Mouse (Mus musculus) hematopoietic stem cell, adult 5-6 weeks (primary cell): Measurements from ENCODE around the gene Folr1. TPM values are rescaled to one million over a fixed set of nuclear protein-coding genes. Genes with fewer than 3 reads are reported as not detected.
A peak's percentile ranks its signal among the peaks of the same experiment; 100 is the strongest.

Experiments used
- ATAC-seq, 2 experiments: fragments of 125-278 bp in 1 of 2; replicated peaks in 1 of 2; 2 replicates each; pipeline ENCODE4 v1.8.0; 2016 to 2017; ENCODE audit warnings: inconsistent platforms in 2 of 2, mild to moderate bottlenecking in 2 of 2, moderate number of reproducible peaks in 2 of 2, low read depth in 1 of 2, moderate TSS enrichment in 1 of 2; ENCODE audit not compliant: low FRiP score in 2 of 2, poor library complexity in 2 of 2, severe bottlenecking in 2 of 2, insufficient read depth in 1 of 2, low TSS enrichment in 1 of 2
- total RNA-seq: library from RNA; stranded (forward); fragments of 172-1452, 232-1000 nt; gene quantifications from 2 replicates; pipeline ENCODE4 v1.2.3, GENCODE M21; 2017

The Folr1 gene
- total RNA-seq, result not detected in 2 replicates

DNA sequence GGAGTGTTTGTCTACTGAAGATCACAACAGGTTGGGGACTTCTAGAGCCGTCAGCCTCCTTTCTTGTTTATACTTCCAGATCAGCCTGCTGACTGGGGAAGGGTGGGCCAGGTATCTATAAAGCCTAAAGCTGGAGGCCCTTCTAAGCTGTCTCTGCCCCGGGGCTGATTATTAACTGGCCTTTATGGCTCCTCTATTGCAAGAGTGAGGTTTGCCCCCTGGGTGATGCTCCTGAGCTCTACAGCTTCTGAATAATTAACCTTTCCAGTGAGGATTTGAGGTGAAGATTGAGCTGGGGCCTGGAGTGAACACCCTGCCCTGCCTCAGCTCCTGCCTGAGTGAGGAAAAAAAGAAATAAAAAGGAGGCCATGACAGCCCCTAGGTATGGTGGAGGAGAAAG is at the start of gene Folr1:
Folr1 (minus strand) TSS at position 160 of the 400 bp plus-strand sequence.
- ATAC-seq, result no peak

DNA sequence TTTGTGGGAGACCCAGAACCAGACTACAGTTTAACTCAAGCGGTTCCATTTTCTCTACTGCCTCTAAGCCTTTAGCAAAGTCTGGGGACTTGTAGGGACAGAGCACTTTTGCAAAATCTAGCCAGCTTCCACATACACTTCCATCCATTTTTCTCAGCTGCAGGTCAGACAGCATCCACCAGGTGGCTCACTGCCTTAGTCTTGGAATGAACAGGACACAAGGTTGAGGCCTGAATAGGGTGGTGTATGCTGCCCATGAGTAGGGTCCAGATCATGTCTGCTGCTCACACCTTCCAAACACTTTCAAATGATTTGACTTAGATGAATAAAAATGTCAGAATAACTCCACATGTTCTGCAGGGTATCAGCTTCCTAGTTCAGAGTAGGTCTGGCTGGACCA is 47.5 kb upstream of the Folr1 start:
- peak; percentile 75 to 82 for ATAC-seq

DNA sequence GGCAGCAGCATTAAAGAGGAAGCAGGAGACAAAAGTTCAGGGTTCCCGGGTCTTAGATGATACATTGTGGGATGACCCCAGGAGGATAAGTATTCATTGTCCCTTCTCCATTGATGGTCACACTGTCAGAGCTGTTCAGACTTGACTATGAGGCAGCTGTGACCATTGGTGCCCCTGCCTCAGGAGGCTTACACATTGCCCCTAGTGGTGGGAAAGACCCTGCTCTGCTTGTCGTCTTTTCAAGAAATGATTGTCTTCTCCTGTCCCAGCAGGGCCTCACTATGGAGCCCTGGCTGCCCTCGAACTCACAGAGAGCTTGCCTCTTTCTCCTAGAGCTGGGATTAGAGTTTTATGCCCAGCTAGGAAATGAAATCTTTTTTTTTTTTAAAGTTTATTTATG is 41.4 kb upstream of the Folr1 start:
- no peak for ATAC-seq

DNA sequence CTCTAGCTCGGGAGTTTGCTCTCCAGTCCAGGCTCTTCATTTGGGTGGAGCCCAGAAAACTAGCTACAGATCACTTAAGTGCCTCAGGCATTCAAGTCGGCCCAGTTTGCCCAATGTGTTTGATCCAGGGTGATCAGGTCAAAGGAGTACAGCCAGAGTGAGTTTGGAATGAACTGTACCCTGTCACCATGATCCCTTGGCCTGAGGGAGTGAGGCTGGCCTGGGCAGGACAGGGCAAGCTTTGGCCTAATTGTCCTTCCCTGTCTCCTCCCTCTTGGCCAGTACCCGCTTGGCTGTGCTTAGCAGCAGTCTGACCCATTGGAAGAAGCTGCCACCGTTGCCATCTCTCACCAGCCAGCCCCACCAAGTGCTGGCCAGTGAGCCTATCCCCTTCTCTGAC is 39.5 kb upstream of the Folr1 start:
- no peak for ATAC-seq

DNA sequence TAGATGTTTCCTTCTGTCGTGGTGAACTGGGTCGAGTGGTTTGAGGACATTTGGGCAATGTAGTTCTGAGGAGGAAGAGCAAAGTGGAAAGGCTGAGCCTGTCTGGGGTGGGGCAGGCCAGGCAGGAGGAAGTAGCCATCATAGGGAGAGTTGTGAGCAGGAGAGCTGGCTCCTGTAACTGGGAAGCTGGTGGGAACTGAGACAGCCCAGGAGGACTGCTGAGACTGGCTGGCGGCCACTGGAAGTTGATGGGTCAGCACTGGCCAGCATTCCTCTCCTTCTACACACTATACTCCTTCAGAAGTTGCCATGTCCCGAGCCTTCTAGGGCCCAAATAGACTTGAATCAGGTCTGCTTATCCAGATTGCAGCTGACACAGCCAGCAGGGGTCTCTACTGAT is 37.8 kb upstream of the Folr1 start:
- ATAC-seq, result no peak

DNA sequence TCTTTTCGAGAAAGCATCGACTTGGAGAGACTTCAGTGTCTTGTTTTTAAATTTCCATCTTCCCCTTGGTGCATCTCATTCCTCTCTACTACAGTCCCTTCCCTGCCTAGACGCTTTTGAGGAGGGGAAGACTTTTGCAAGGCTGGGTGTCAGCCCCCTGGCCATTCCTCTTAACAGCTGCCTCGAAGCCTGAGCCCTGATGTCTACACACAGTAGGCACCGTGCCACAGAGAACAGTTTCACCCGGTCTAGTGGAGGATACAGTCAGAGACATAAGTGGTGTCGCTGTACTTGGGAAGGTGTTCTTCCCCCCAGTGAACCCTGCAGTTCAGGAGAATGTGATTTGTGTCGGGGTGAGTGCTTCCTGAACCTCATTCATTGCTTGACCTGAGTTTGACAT is 36.1 kb upstream of the Folr1 start:
- ATAC-seq, result no peak

DNA sequence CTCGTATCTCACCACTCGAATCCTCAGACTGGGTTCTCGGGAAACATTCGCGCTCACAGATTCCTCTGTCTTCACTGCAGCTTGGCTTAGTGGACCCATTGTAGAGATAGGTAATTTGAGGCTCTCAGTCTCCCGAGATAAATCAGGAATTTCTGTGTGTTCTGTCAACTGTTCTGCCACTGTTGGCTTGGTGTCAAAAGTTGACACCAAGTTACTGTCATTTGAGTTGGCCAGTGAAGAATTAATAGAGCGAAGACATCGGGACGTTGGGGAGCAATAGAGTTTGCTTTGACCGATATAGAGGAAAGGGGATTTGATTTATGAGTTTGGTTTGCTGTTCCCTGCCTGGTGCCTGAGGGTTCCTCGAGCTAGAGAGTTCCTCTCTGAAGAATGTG is 35.7 kb upstream of the Folr1 start, which contains the start of gene Tomt:
Tomt (minus strand) TSS at position 73 of the 395 bp plus-strand sequence.
- ATAC-seq, result no peak

DNA sequence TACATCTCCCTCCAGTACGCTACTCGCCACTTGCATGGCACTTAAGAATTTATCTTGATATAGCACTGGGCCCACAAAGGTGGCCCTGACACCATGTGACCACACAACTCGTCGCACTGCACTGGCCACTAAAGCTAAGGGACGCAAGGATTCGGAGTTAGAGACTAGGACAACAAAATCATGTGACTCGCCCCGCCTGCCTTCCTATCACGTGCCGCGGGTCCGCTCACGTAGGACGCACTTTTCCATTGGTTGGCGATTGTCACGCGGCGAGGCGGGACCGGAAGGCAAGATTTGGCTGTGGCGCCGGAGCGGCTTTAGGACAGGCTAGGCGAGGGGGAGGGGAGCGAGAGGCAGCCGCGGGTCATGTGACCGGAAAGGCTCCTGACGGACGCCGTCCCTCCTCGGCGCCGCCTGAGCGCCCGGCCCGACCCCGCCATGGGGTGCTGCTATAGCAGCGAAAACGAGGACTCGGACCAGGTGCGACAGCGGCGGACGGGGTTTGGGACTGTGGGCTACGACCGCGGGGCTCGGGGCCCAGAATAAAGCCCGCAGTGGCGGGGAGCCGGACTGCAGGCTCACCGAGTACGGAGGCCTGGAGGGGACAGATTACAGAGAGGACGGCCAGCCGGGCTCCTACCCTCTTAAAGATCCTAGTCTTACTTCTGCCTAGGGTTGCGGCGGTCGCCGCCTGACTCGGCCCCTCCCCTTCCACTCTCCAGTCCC is 35.1 kb upstream of the Folr1 start, which contains the start of gene Lamtor1:
Lamtor1 (plus strand) TSS at position 344 of the 726 bp plus-strand sequence.
- ATAC-seq, result peak; percentile 92 to 94

DNA sequence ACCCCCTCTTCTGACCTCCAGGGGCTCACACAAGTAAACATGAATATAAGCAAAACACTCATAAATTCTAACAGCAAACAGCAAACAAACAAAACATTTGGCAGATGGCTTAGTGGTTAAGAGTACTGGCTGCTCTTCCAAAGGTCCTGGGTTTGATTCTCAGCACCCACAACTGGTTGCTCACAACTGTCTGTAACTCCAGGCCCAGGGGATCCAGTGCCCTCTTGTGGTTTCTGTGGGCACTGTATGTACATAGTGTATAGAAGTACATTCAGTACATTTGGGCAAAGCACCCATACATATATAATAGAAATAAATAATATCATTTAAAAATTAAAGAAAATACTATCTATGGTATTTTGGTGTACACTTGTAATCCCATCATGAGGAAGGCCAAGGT is 32.3 kb upstream of the Folr1 start:
- ATAC-seq, result no peak

DNA sequence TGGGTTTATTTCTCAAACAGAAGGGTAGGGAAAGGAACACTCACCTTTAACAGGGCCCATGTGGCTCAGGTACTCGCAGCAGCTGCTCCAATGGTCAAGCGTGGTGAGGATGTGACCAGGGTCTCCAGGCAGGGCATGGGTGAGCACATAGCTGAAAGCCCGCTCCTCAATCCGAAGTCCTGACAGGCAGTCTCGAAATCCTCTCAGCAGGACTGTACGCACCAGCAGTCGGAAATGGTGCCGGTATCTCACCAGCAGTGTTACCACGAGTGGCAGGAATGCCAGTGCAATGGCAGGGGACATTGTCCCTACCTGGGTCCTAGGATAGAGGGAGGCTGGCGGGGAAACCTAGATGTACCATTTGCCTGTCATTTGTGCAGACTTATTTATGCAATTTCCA is 31.4 kb upstream of the Folr1 start:
- no peak for ATAC-seq

DNA sequence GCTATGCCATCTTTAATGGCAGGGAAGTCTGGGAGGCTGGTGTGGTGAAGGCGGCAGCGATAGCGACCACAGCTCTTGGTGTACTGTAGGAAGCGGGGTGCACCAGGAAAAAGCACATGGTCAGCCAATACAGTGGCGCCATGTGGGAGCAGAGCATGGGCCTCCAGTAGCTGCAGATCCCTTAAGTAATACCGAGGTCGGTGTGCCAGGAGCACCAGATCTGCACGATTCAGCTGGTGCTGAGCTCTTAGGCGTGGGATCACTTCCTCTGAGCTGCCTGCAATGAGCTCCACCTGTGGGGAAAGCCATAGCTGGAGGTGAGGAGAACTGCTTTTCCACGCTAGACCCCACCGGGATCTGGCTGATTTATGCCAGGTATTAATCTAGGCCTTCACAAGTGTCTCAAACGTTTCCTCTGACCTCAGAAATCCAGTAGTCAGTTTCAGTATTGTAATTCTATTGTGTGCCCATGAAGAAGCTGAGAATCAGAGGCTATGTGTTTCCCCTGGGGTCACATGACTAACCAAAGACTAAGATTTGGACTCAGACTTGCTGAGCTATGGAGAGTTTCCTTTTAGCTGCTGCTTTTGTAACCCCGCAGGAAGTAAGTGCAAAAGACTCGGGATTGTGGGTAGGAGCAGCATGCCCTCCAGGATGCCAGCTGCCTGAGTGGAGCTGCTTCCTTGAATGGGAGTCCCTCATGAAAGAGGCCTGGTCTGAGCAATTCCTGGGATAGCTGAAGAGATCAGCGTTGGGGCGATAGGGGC is 29.9 kb upstream of the Folr1 start:
- no peak for ATAC-seq

DNA sequence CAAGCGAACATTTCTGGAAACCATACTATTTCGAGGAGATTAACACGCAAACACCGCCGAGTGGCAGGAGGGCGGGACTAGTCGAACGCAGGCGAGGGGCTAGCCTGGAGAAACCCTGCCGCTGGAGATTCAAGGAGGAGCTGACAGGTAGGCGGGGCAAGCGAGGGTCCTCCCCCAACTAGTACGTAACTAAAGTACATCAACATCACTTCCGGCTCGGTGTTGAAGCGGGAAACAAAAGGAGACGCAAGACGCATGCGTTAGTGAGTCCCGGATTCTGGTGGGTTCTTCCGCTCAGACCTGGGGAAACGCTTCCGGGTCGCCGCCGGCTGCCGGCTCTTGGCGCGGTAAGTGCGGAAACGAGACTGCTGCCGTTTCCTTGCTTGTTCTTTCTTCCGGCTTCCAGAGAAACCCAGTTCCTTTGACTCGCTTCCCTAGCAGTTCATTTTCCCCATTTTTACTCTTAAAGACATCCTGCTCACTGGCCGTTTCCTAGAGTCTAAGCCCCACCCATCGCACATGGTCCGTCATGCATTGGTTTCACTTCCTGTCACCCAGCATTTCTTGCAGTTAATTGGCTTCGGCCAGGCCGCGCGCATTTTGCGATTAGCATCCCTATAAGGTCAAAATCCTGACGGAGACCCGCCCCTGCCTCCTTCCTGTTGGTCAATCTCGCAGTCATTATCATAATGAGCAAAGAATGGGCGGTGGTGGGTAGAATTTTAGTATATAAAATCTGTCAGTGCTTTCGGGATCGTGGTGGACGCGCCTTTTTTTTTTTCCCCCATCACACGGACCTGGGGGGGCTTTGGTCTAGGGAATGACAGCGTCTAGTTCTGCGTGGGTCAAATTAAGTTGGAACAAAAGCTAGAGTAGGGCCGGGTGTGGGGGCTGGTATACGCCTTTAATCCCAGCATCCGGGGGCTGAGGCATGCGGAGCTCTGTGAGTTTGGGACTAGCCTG is 25.8 kb upstream of the Folr1 start:
- peak; percentile 94 for ATAC-seq

DNA sequence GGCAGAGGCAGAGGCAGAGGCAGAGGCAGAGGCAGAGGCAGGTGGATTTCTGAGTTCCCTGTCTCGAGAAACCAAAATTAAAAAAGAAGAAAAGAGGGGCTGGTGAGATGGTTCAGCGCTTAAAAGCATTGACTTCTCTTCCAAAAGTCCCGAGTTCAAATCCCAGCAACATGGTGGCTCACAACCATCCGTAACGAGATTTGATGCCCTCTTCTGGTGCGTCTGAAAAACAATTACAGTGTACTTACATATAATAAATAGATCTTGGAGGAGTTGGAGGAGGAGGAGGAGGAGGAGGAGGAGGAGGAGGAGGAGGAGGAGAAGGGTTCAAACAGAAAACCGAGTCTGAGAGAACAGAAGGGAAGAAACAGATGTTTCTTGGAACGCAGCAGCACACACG is 25.1 kb upstream of the Folr1 start:
- no peak for ATAC-seq

DNA sequence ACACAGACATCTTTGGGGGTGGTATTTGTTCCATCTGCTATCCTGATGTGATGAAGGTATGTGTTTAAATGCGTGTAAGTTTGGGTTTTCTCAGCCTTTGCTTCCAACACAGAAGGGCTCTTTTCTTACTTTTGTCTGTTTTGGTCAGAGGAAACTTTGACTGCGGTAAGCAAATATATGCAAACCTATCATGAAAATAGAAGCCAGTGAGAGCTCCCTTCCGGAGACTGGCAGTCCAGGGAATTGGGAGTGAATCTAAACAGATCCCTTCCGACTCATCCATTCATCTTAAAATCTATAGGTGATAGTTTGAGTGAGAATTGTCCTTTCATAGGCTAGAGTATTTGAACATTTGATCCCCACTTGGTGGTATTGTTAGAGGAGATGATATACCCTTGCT is 17.9 kb upstream of the Folr1 start:
- no peak for ATAC-seq

DNA sequence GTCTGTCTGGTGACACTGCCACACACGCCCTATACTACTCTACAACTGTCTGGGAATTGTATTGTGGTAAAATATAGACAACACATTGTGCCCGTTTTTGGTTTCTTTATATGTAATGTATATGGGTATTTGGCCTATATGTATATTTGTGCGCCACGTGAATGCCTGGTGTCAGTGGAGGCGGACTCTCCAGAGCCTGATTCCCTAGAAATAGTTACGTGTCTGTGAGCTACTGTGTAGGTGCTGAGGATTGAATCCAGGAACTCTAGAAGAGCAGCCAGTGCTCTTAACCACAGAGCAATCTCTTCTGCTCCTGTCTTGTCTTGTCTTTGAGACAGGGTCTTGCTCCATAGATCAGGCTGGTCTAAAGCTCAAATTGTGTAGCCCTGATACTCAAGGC is 15.7 kb upstream of the Folr1 start:
- ATAC-seq, result no peak

DNA sequence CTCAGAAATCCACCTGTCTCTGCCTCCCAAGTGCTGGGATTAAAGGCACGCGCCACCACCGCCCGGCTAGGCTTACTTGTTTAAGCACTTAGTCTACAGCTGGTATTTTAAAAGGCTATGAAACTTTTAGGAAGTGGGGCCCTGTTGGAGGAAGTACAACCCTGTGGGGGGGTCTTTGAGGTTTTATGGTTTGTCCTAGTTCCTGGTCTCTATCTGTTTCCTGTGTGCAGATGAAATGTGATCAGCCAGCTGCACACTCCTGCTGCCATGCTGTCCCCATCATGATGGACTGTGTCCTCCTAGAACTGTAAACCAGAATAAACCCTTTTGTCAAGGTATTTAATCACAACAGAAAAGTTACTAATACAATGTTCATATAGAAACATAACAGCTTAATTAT is 13.6 kb upstream of the Folr1 start:
- ATAC-seq, result no peak

DNA sequence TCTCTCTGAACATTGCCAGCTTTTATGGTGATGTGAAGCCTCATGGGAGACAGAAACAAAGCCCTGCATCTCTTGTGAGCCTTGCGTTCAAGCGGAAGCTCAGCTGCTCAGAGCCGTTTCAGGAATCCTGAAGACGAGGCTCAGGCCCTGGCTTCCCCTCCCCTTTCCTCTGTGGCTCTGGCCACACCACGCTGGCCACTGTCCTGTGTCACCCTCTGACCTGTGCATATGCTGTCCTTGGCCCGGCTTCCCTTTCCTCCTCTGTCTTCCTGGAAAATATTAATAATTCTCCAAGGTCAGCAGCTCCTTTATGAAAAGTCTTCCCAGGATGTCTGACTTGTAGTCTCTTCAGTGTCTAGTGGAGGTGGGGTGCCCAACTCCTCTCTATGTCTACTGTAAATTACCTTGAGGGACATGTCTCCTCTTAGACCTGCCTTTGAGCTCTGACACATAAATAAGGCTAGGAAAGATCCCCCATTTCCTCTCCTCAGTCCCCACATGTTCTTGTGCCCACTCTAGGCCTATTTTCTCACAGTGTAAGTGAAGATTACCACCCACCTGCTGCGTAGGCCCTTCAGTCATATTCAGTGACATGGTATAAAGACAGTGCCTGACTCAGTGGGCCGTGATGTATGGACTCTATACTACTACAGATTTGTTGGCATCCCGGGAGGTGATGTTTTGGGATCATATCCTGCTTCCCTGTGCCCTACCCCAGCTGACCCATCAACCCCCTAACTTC is 12.0 kb upstream of the Folr1 start:
- ATAC-seq, result no peak
